Mouse (Mus musculus): ENCODE measurements around the gene Ppm1h.

DNA sequence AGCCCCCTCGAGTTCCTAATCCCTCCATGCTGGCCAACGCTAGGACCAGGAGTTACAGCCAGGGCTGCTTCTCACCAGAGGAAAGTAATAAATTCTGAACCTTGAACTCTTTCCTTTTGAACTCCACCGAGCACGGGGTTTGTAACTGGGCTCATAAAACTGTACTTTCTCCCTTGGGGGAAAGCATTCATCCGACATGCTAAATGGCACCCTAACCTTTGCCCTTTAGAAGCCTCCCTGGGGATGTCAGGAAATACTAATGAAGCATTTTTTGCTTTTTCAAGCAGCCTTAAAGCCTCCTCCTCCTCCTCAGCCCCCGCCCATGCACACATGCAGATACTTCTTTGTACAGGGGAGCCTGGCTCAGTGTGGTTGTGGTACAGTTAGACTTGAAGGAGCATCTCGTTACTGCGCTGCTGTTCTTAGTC lies 232.2 kb downstream of the Ppm1h start:
- TF ChIP-seq CTCF (IDR thresholded peaks at IDR 0.05; ENCODE audit: borderline replicate concordance, extremely low read depth, insufficient read depth, insufficient read length), result no peak
- TF ChIP-seq POLR2A (IDR thresholded peaks at IDR 0.05; ENCODE audit: borderline replicate concordance, extremely low read depth, insufficient read depth, insufficient read length, poor library complexity, severe bottlenecking), result no peak

All from brain, embryonic 14.5 days (tissue).